Mouse (Mus musculus) limb, embryonic 12.5 days (tissue): Measurements from ENCODE around the gene Gm49322. TPM values are rescaled to one million over a fixed set of nuclear protein-coding genes. Genes with fewer than 3 reads are reported as not detected.

Experiments
- ATAC-seq: fragments of 200-750 bp; cut with Nextera tagmentation; 2 replicates; pipeline ENCODE4 v1.8.0; 2017; ENCODE audit warnings: low read depth, moderate TSS enrichment; ENCODE audit not compliant: insufficient number of reproducible peaks, insufficient read depth, low FRiP score, low TSS enrichment
- H3K27ac ChIP-seq: fragments of 300-500 bp; sonication (generic); 2 replicates; pipeline ENCODE4 v1.5.1; 2016; ENCODE audit warnings: mild to moderate bottlenecking, moderate library complexity
- H3K27me3 ChIP-seq: fragments of 300-500 bp; sonication (generic); 2 replicates; pipeline ENCODE4 v1.6.1; 2016; ENCODE audit warnings: mild to moderate bottlenecking, moderate library complexity
- H3K36me3 ChIP-seq: fragments of 300-500 bp; sonication (generic); 2 replicates; pipeline ENCODE4 v1.6.1; 2016; ENCODE audit warnings: mild to moderate bottlenecking, moderate library complexity
- H3K4me1 ChIP-seq: fragments of 300-500 bp; sonication (generic); replicated peaks from 2 replicates; pipeline ENCODE4 v1.6.1; 2016
- H3K4me2 ChIP-seq: fragments of 300-500 bp; sonication (generic); 2 replicates; pipeline ENCODE4 v1.6.1; 2016; ENCODE audit warnings: mild to moderate bottlenecking, moderate library complexity
- H3K4me3 ChIP-seq: fragments of 300-500 bp; sonication (generic); replicated peaks from 2 replicates; pipeline ENCODE4 v1.5.1; 2016; ENCODE audit warnings: mild to moderate bottlenecking
- H3K9ac ChIP-seq: fragments of 300-500 bp; sonication (generic); replicated peaks from 2 replicates; pipeline ENCODE4 v1.6.1; 2016; ENCODE audit warnings: mild to moderate bottlenecking, moderate library complexity
- H3K9me3 ChIP-seq: fragments of 300-500 bp; sonication (generic); 2 replicates; pipeline ENCODE4 v1.6.1; 2016; ENCODE audit warnings: mild to moderate bottlenecking, moderate library complexity
- WGBS: fragments of 180-500 bp; shearing (Covaris S2); methylation state at CpG from one replicate; pipeline ENCODE4 v1.1.7; 2016; 5-methylcytosine and 5-hydroxymethylcytosine counted together
- polyA plus RNA-seq: library from polyadenylated mRNA; unstranded; fragments of >200 nt; fragmentation: Nextera tagmentation; extraction: Ambion mirVana; gene quantifications from 2 replicates; pipeline ENCODE4 v1.2.1, GENCODE M21; 2016

The Gm49322 gene
- polyA plus RNA-seq, 1 experiment from 2014 or later: 4.9 TPM

DNA sequence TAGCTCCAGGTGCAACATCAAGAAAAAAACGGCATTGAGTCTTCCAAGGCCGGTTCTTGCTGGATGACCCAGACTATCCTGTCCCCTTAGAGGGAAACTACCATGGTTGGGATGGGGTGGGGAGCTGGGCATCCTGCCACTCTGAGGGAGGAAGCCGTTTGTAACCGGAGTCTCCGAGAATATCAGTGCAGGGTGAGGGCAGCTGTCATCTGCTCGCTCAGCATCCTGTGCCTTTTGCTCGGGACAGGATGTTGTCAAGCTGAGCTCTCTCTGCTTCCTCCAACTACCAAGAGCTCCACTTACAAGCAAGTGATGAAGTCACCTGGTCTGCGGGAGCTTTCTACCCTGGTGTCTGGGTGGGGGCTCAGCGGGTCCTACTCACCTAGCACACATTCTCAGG is 12.4 kb downstream of the Gm49322 start:
- no peak overlapping the region for H3K4me2 ChIP-seq
- H3K9me3 ChIP-seq: no peaks in the 10 kb centered on the region
- no peak overlapping the region for H3K27ac ChIP-seq
- H3K4me3 ChIP-seq: no peak overlapping the region
- ATAC-seq: no peak
- WGBS: 80% methylated on average over 9 of the region's 9 CpGs
- peaks cover 7% of the 10 kb centered on the region for H3K4me1 ChIP-seq
- H3K9ac ChIP-seq: no peak overlapping the region
- H3K27me3 ChIP-seq: no peaks in the 10 kb centered on the region
- H3K36me3 ChIP-seq: peaks cover 33% of the 10 kb centered on the region

DNA sequence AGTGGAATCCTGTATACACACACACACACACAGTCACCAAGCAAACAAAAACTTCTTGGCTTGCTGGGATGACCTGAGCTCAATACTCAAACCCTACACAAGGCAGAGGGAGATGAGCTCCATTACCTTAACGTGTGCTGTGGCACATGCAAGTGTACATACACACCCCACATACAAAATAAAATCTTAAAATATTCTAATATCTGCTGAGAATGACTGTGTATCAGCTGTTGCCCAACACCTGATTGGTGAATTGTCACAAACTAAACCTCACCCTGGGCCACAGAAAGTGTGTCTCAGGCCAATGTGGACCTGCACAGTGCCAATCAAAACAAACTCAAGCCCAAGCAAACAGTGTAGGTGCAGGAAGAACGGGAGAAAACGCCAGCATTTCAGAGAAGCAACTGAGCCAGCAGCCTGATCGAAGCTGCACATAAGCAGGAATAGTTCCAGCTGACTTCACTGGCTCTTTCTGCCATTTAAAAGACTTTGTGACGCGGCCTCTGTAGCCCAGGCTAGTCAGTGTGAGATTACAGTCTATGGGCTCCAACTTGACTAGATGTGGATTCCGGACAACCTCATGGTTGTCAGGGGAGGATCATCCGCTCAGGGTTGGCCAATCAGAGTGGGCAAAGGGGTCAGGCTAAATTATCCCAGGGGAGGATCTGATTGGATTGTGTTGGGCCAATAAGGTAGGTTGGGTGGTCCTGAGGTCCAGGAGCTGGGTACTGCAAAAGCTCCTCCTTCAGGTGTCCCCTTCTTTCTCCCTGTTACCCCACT is 13.8 kb downstream of the Gm49322 start:
- H3K27me3 ChIP-seq: no peaks in the 10 kb centered on the region
- peaks cover 21% of the 10 kb centered on the region for H3K4me1 ChIP-seq
- WGBS: 39% methylated on average over 8 of the region's 8 CpGs
- no peaks in the 10 kb centered on the region for H3K9me3 ChIP-seq
- no peak for ATAC-seq
- H3K4me3 ChIP-seq: no peak overlapping the region
- no peak overlapping the region for H3K9ac ChIP-seq
- no peak overlapping the region for H3K27ac ChIP-seq
- no peak overlapping the region for H3K4me2 ChIP-seq
- peaks cover 19% of the 10 kb centered on the region for H3K36me3 ChIP-seq

DNA sequence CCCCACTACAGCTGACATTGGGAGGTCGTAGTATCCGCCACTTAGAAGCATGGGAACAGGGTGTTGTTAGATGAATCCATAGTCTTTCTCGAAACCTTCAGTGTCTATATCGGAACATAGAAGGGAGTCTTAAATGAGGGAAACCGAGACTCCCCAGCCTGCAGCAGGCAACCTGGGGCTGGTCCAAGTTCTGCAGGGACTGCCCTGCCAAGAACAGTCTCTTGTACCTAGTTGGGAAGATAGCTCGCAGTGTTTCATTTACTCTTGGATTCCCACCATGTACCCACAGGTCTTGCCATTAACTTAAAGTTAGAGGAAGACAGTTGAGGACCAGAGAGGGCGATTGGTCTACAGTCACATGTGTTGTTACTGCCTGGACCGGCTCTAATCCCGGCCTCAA is 14.5 kb downstream of the Gm49322 start:
- ATAC-seq: no peak
- Histone ChIP-seq H3K9me3 (no peaks in the 10 kb centered on the region), H3K4me1 (peaks cover 28% of the 10 kb centered on the region), H3K27ac (0 out of 2 replicates have a peak overlapping the region, but pooled peaks have one; percentile 17), H3K36me3 (peaks cover 16% of the 10 kb centered on the region), H3K4me2 (no peak overlapping the region), H3K27me3 (no peaks in the 10 kb centered on the region), H3K9ac (no peak overlapping the region), H3K4me3 (no peak overlapping the region)
- WGBS: 80% methylated on average over 9 of the region's 9 CpGs

DNA sequence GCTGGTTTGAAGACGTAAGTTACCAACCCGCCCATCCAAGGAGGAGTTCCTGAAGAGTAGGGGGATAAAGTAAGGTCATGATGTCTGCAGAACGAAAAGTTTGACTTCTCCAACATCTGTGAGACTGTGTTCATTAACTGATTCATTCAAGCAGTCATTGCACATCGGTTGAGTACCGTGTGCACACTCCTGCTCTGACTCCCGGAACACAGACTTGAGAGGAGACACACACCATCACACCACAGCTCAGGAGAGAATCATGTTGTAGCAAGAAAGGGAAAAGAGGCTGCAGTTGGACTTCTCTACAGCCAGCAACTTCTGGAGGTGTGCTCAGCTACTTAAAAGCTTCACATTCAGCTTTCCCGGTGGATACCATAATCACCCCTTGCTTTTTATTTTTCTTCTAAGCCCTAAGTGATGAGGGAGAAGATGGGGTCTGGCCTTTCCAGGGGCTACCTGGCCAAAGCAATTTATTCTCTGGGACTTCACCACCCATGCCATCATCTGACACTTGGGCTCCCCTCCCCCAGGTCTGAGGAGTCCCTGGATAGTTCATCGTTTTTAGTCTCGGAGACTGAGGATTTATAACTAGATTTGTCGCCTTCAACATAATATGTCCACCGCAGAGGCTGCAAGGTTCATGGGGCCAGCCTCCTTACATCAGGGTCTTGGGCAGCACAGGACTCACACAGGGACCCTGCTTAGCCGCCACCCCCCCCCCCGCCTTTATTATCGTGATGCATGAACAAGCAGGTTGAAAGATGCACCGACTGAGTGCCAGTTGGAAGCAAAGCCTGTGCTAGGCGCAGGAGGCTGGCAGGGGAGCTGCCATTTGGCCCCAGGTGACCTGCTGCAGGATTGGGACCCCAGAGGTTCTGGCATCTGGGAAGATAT is 15.2 kb downstream of the Gm49322 start:
- Histone ChIP-seq H3K4me3 (peak overlapping the region; percentile 90), H3K4me1 (peaks cover 32% of the 10 kb centered on the region), H3K27me3 (no peaks in the 10 kb centered on the region), H3K36me3 (peaks cover 14% of the 10 kb centered on the region), H3K9ac (peak overlapping the region; percentile 53), H3K9me3 (no peaks in the 10 kb centered on the region), H3K27ac (peak overlapping the region; percentile 89), H3K4me2 (peak overlapping the region; percentile 99)
- WGBS: 58% methylated on average over 16 of the region's 16 CpGs
- ATAC-seq: no peak

DNA sequence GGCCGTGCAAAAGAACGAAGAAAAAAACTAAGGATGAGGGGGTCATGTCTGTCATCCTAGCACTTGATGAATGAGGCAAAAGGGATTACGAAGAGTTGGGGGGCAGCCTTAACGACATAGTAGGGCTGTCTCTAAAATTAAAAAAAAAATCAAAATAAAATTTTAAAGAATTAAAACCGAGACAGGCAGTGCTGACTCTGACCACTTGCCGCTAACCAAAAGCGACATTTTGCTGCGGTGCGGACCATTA is 15.8 kb downstream of the Gm49322 start:
- Histone ChIP-seq H3K4me2 (peak overlapping the region; percentile 99), H3K4me3 (peak overlapping the region; percentile 90), H3K27me3 (no peaks in the 10 kb centered on the region), H3K36me3 (peaks cover 13% of the 10 kb centered on the region), H3K4me1 (peaks cover 34% of the 10 kb centered on the region), H3K27ac (peak overlapping the region; percentile 89), H3K9me3 (no peaks in the 10 kb centered on the region), H3K9ac (peak overlapping the region; percentile 53)
- 4% methylated on average over 9 of the region's 9 CpGs for WGBS
- ATAC-seq: no peak

DNA sequence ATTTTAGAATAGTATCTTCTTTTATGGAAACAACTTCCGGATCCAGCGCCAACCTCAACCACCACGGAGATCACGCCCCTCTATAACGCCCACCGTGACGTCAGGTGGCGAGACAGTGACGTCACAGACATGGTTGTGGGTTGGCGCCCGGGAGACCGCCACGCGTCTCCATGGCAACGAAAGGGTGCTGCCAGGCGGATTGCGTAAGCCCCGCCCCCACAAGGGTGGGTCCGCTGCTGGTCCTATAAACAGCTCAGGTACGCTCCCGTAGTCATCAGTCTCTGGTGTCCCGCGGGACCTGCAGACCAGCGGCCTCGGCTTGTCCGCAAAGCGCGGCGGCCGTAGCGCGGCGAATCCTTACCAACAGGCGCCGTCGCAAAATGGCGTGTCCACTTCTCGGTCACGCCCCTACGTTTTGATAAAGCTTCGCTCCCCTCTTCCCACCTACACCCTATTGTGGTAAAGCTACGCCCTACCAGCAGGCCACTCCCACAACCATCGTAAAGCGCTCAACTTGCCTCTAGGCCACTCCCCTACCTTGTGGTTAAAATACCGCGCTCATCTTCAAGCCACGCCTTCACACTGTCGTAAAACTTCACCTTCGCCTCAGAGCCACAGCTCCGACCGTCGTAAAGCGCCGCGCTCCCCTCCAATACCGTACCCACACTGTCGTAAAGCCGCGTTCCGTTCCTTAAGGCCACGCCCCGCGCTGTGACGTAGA is 16.3 kb downstream of the Gm49322 start:
- H3K27me3 ChIP-seq: no peaks in the 10 kb centered on the region
- peak; percentile 95 for ATAC-seq
- H3K27ac ChIP-seq: peak overlapping the region; percentile 89
- 0% methylated on average over 64 of the region's 64 CpGs for WGBS
- H3K4me3 ChIP-seq: peak overlapping the region; percentile 90
- H3K4me1 ChIP-seq: peaks cover 34% of the 10 kb centered on the region
- H3K9ac ChIP-seq: peak overlapping the region; percentile 88; the same call in 1 of the 2 replicates
- H3K4me2 ChIP-seq: peak overlapping the region; percentile 99
- no peaks in the 10 kb centered on the region for H3K9me3 ChIP-seq
- H3K36me3 ChIP-seq: peaks cover 13% of the 10 kb centered on the region

DNA sequence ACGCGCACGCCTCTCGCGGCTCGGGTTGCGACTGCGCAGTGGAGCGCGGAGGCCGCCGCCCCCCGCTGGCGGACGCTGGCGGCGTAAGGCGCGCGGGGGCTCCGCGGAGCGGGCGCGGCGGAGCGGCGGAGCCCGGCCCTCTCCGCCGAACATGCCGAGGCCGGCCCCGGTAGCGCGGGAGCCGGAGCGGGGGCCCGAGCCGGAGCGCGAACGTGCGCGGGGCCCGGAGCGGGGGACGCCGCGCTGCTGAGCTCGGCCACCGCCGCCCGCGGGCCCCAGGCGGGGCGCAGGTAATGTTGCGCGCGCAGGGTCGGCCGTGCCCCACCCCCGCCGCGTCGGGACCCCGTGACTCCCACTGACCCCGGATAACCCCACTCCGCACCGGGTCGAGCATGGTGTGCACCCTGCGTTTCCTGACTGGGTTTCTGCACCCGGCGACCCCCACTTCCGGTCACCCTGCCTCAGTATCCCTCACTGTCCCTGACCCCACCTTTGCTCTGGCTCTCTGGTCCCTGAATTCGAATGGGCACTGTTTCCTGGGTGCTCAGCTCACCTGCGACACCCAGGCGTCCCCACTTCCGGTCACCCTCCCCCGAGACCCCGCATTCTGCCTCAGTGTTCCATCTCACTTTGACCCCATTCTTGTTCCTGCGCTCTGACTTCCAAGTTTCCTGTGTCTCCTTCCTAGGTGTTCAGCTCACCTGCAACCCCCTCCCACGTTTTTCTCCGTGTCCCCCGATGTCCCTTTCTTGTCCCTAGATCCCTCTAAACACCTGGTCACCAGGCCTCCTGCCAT is 17.0 kb downstream of the Gm49322 start, which contains the start of gene Csnk1g2:
Gene Csnk1g2, plus strand, starts transcription at position 178 of the 796 bp plus-strand sequence.
- Histone ChIP-seq H3K9me3 (no peaks in the 10 kb centered on the region), H3K27me3 (no peaks in the 10 kb centered on the region), H3K27ac (peak within 1 kb of the TSS; percentile 89), H3K4me2 (peak within 1 kb of the TSS; percentile 99), H3K9ac (peak within 1 kb of the TSS; percentile 88), H3K4me1 (peaks cover 40% of the 10 kb centered on the region), H3K36me3 (peaks cover 16% of the 10 kb centered on the region), H3K4me3 (peak within 1 kb of the TSS; percentile 90)
- under 1% methylated on average over 85 of the region's 85 CpGs for WGBS
- peak; percentile 16 for ATAC-seq

DNA sequence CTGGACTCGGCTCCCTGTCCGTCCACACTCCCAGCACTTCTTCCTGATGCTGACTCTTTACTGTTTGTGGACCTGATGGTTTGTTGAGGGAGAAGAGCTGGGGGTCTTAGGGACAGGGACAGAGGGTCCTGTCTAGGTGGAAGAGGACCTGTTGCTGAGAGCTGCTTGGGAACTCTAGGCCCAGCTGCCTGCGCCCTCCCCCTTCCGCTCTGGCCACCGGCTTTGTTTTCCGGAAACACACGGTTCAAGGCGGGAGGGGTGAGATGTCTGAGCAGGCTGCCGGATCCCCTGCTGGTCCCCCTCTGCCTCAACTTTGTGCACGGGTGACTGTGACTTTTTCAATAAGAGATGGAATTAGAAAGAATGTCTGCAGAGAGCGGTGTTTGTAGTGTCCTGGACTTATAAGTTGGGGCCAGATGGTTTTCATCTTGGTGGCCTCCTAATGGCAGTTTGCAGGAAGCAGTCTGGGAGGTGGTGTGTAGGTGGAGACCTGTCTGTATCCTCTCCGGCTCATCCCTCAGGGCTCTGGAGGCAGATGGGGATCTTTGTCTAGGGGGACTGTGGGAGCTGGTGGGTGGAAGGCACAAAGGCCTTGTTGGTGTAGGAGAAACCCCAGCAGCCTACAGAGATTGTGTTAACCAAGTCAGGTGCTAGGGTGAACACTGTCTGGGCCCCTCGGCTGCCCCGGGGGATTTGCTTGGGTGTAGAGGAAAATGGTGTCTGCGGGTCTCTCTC is 17.8 kb downstream of the Gm49322 start:
- peak overlapping the region; percentile 89 for H3K27ac ChIP-seq
- H3K9ac ChIP-seq: peak overlapping the region; percentile 88
- no peak for ATAC-seq
- peaks cover 19% of the 10 kb centered on the region for H3K36me3 ChIP-seq
- no peaks in the 10 kb centered on the region for H3K9me3 ChIP-seq
- peaks cover 40% of the 10 kb centered on the region for H3K4me1 ChIP-seq
- H3K4me2 ChIP-seq: peak overlapping the region; percentile 99
- H3K4me3 ChIP-seq: peak overlapping the region; percentile 90
- 8% methylated on average over 15 of the region's 15 CpGs for WGBS
- H3K27me3 ChIP-seq: no peaks in the 10 kb centered on the region

DNA sequence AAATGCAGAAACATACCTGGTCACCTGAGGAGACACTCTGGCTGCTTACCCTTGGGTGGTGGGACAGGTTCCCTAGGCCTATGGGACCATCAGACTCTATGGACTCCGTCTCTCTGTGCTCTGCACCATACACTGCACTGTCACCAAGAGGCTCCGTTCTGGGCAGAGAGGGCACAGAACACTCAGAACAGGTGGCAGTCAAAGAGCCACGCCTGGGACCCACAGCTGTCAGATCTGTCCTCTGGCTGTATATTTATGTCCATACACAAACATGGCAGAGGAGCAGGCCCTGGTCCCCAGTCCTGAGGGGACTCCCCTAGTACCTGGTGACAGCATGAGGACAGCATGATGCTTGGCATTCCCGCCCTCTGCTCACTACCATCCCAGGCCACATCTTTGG is 19.9 kb downstream of the Gm49322 start:
- no peak for ATAC-seq
- H3K4me2 ChIP-seq: no peak overlapping the region
- peaks cover 40% of the 10 kb centered on the region for H3K4me1 ChIP-seq
- H3K27me3 ChIP-seq: no peaks in the 10 kb centered on the region
- H3K27ac ChIP-seq: no peak overlapping the region
- peaks cover 35% of the 10 kb centered on the region for H3K36me3 ChIP-seq
- no peaks in the 10 kb centered on the region for H3K9me3 ChIP-seq
- H3K9ac ChIP-seq: no peak overlapping the region; the same call in 1 of the 2 replicates
- 90% methylated on average over 4 of the region's 4 CpGs for WGBS
- no peak overlapping the region for H3K4me3 ChIP-seq

DNA sequence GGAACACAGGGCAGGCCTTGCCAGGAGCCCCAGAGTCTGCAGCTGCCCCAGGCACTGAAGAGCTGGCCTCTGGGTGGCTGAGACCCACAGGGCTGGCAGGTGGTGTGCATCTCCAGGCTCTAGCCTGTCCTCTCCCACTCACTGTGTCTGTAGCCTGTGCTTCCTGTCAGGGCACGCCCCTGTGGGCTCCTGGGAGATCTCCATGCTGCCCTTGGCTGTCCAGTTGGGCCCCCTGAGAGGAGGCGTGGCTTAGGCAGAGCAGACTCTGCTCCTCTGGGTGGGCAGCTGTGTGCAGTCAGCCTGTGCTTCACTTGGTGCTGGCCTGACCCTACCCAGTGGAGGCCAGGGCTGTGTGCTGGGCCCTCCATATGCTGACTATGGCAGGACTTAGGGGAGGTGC is 21.9 kb downstream of the Gm49322 start:
- ATAC-seq: no peak
- Histone ChIP-seq H3K9me3 (no peaks in the 10 kb centered on the region), H3K27me3 (no peaks in the 10 kb centered on the region), H3K9ac (no peak overlapping the region; the same call in 1 of the 2 replicates), H3K4me2 (no peak overlapping the region), H3K27ac (no peak overlapping the region), H3K4me3 (no peak overlapping the region), H3K36me3 (peaks cover 52% of the 10 kb centered on the region), H3K4me1 (peaks cover 33% of the 10 kb centered on the region)
- WGBS: 49% methylated on average over 2 of the region's 2 CpGs
